21 mouse cellular contexts compared by ENCODE assay signal in genomic region chr14:12388192-12388795, GRCm38 (mm10). TPM values are rescaled to one million over a fixed set of nuclear protein-coding genes. Genes with fewer than 3 reads are reported as not detected.
DNase-seq lines count a peak whose midpoint lies in the region; ATAC-seq and TF ChIP-seq lines count a peak whose summit lies in the region.
"Had no signal": no experiment of that assay in that cellular context is flagged by ENCODE, and none has a peak within 500 bp of the region (broad histone marks: within the 10 kb centered on the region; RNA-seq: fewer than 3 reads in every experiment).

No protein-coding gene starts in this region.

- TF ChIP-seq EP300 in lung, postnatal 0 days (IDR thresholded peaks at IDR 0.05): no peak

- ATAC-seq in forebrain, embryonic 13.5 days: peak; percentile 20; the same call in 1 of the 2 replicates
- peak; percentile 50; the same call in 1 of the 2 replicates for ATAC-seq in neural tube, embryonic 14.5 days (ENCODE audit: low read depth)
- no peak for ATAC-seq in liver, embryonic 11.5 days (replicated peaks; ENCODE audit: low FRiP score)
- no peak for ATAC-seq in lung, postnatal 0 days

- DNase-seq in left cerebral cortex, postnatal 4 days: peak; percentile 51
- no peak for DNase-seq in left cerebral cortex, postnatal 10 days (ENCODE audit: extremely low spot score in 1 of 2, low spot score in 2 of 2)
- peak; percentile 56 for DNase-seq in mesoderm, embryonic 11.5 days (ENCODE audit: low read depth, low spot score)
- no peak for DNase-seq in liver, embryonic 11.5 days (ENCODE audit: low spot score)
- no peak for DNase-seq in urinary bladder, postnatal 14 days (ENCODE audit: low spot score)
- DNase-seq in lung, postnatal 0 days (ENCODE audit: low spot score): no peak
- DNase-seq: B cell, adult 2 months; heart, adult 2 months; lung, adult 18-20 months; right cerebral cortex, postnatal 14 days; thymus, postnatal 14 days had no signal

- no peaks in the 10 kb centered on the region for H3K36me3 ChIP-seq in forebrain, embryonic 13.5 days (ENCODE audit: poor library complexity, severe bottlenecking)
- H3K36me3 ChIP-seq in neural tube, embryonic 14.5 days (ENCODE audit: control insufficient read depth, insufficient read depth, low read length): no peaks in the 10 kb centered on the region
- no peaks in the 10 kb centered on the region for H3K36me3 ChIP-seq in liver, embryonic 11.5 days (ENCODE audit: control insufficient read depth, insufficient read depth, low read length)
- no peaks in the 10 kb centered on the region for H3K36me3 ChIP-seq in lung, postnatal 0 days (ENCODE audit: insufficient read depth, low read length)
- H3K36me3 ChIP-seq: limb, embryonic 12.5 days had no signal

- peak overlapping the region; percentile 41 for H3K4me2 ChIP-seq in forebrain, embryonic 13.5 days
- no peak overlapping the region for H3K4me2 ChIP-seq in neural tube, embryonic 14.5 days (ENCODE audit: low read depth, low read length)
- no peak overlapping the region for H3K4me2 ChIP-seq in liver, embryonic 11.5 days
- H3K4me2 ChIP-seq in lung, postnatal 0 days (replicated peaks; ENCODE audit: low read depth, low read length): no peak overlapping the region
- H3K4me2 ChIP-seq: limb, embryonic 12.5 days had no signal

- 3% methylated on average over 4 of the region's 4 CpGs for WGBS in forebrain, embryonic 13.5 days
- 16% methylated on average over 4 of the region's 4 CpGs for WGBS in neural tube, embryonic 14.5 days
- WGBS in liver, embryonic 11.5 days: 42% methylated on average over 4 of the region's 4 CpGs
- WGBS in lung, postnatal 0 days: 35% methylated on average over 4 of the region's 4 CpGs

- H3K9me3 ChIP-seq in forebrain, embryonic 13.5 days (replicated peaks): no peaks in the 10 kb centered on the region
- H3K9me3 ChIP-seq in neural tube, embryonic 14.5 days (ENCODE audit: control insufficient read depth, low read length): no peaks in the 10 kb centered on the region
- H3K9me3 ChIP-seq in liver, embryonic 11.5 days (ENCODE audit: control insufficient read depth, low read length): no peaks in the 10 kb centered on the region
- no peaks in the 10 kb centered on the region for H3K9me3 ChIP-seq in lung, postnatal 0 days (ENCODE audit: low read length)
- H3K9me3 ChIP-seq: limb, embryonic 12.5 days had no signal

- no peak overlapping the region for H3K4me3 ChIP-seq in forebrain, embryonic 13.5 days
- no peak overlapping the region for H3K4me3 ChIP-seq in neural tube, embryonic 14.5 days (ENCODE audit: low read depth, low read length)
- no peak overlapping the region for H3K4me3 ChIP-seq in liver, embryonic 11.5 days (ENCODE audit: low read depth, low read length)
- no peak overlapping the region for H3K4me3 ChIP-seq in lung, postnatal 0 days (ENCODE audit: low read depth, low read length)
- H3K4me3 ChIP-seq: heart, adult 2 months; layer of hippocampus, adult 2 months; limb, embryonic 12.5 days had no signal

- H3K9ac ChIP-seq in forebrain, embryonic 13.5 days: no peak overlapping the region
- no peak overlapping the region for H3K9ac ChIP-seq in neural tube, embryonic 14.5 days (replicated peaks; ENCODE audit: low read depth, low read length)
- H3K9ac ChIP-seq in liver, embryonic 11.5 days (ENCODE audit: low read depth, low read length): no peak overlapping the region
- no peak overlapping the region for H3K9ac ChIP-seq in lung, postnatal 0 days (replicated peaks; ENCODE audit: low read depth)
- H3K9ac ChIP-seq: limb, embryonic 12.5 days had no signal

- no peak for TF ChIP-seq CTCF in lung, postnatal 0 days (IDR thresholded peaks at IDR 0.05)

- H3K27me3 ChIP-seq in forebrain, embryonic 13.5 days: peaks cover 42% of the 10 kb centered on the region
- peaks cover 49% of the 10 kb centered on the region for H3K27me3 ChIP-seq in neural tube, embryonic 14.5 days (ENCODE audit: control insufficient read depth, insufficient read depth, low read length)
- H3K27me3 ChIP-seq in liver, embryonic 11.5 days (replicated peaks; ENCODE audit: control insufficient read depth, insufficient read depth, low read length): 0 out of 2 replicates have a peak, but pooled peaks cover 3% of the 10 kb centered on the region
- H3K27me3 ChIP-seq in lung, postnatal 0 days (replicated peaks; ENCODE audit: insufficient read depth, low read length): no peaks in the 10 kb centered on the region
- H3K27me3 ChIP-seq: limb, embryonic 12.5 days had no signal

- H3K27ac ChIP-seq in forebrain, embryonic 13.5 days: peak overlapping the region; percentile 79
- H3K27ac ChIP-seq in neural tube, embryonic 14.5 days (ENCODE audit: low read depth, low read length): no peak overlapping the region
- H3K27ac ChIP-seq in liver, embryonic 11.5 days (ENCODE audit: low read depth, low read length): no peak overlapping the region
- H3K27ac ChIP-seq in lung, postnatal 0 days (ENCODE audit: low read length): no peak overlapping the region
- H3K27ac ChIP-seq: heart, adult 2 months; layer of hippocampus, adult 2 months; limb, embryonic 12.5 days had no signal

- intact Hi-C loops in left cerebral cortex, postnatal 4 days (cut with DNase I): no loop called here
- intact Hi-C loops in left cerebral cortex, postnatal 10 days (cut with DNase I): no loop called here

- H3K4me1 ChIP-seq in forebrain, embryonic 13.5 days: peaks cover 69% of the 10 kb centered on the region
- peaks cover 11% of the 10 kb centered on the region; the same call in 1 of the 2 replicates for H3K4me1 ChIP-seq in neural tube, embryonic 14.5 days (ENCODE audit: control insufficient read depth, insufficient read depth, low read length)
- H3K4me1 ChIP-seq in liver, embryonic 11.5 days (replicated peaks; ENCODE audit: control insufficient read depth, insufficient read depth, low read length): no peaks in the 10 kb centered on the region
- H3K4me1 ChIP-seq in lung, postnatal 0 days (ENCODE audit: insufficient read depth, low read depth, low read length): no peaks in the 10 kb centered on the region

RNA-seq across cellular contexts. Expression of gene Fezf2, which starts 40.3 kb away (rescaled TPM):
- 10 to 100 TPM; 53.3 to 54.3 TPM for total RNA-seq in left cerebral cortex, postnatal 4 days (2021)
- 10 to 100 TPM; 37.2 to 39.5 TPM for total RNA-seq in left cerebral cortex, postnatal 10 days (2021)
- polyA plus RNA-seq in forebrain, embryonic 13.5 days (2015; fragmentation: Nextera tagmentation; extraction: Ambion mirVana): 56.3 and 65.2 TPM in 2 replicates
- polyA plus RNA-seq in neural tube, embryonic 14.5 days (2014; fragmentation: Nextera tagmentation; extraction: Ambion mirVana): not detected in 2 replicates
- polyA plus RNA-seq in liver, embryonic 11.5 days (2014; fragmentation: Nextera tagmentation; extraction: Ambion mirVana): 0.11 TPM in 1 of 2 replicates, not detected in the other
- not detected in 2 replicates for polyA plus RNA-seq in lung, postnatal 0 days (2015; fragmentation: Nextera tagmentation; extraction: Ambion mirVana)
- total RNA-seq: ES-E14; heart, adult 2 months; heart, postnatal 25 days; megakaryocyte, adult 5-6 weeks; neutrophil, adult 5-6 weeks had no signal
- polyA plus RNA-seq: cerebellum, adult 2 months; heart, adult 2 months; kidney, embryonic 14.5 days had no signal

Comparison
In these comparisons a context has a peak if more than half of its experiments do, and no peak if none do; other contexts are left out.
1. DNase-seq: peak in left cerebral cortex, postnatal 4 days (single experiment) and mesoderm, embryonic 11.5 days (single experiment); none in left cerebral cortex, postnatal 10 days (0 of 2), liver, embryonic 11.5 days (single experiment), urinary bladder, postnatal 14 days (single experiment) and lung, postnatal 0 days (single experiment).
2. ATAC-seq: peak in forebrain, embryonic 13.5 days (single experiment) and neural tube, embryonic 14.5 days (single experiment); none in liver, embryonic 11.5 days (single experiment) and lung, postnatal 0 days (single experiment).
3. RNA of gene Fezf2, which starts 40.3 kb away (polyA plus RNA-seq): 56.3 to 65.2 TPM in forebrain, embryonic 13.5 days; 0.11 TPM in liver, embryonic 11.5 days, not detected in lung, postnatal 0 days and not detected in neural tube, embryonic 14.5 days; every median in the first group is over 10 times any median in the second.